Mouse (Mus musculus): ENCODE data around the gene Gnpat.

DNA sequence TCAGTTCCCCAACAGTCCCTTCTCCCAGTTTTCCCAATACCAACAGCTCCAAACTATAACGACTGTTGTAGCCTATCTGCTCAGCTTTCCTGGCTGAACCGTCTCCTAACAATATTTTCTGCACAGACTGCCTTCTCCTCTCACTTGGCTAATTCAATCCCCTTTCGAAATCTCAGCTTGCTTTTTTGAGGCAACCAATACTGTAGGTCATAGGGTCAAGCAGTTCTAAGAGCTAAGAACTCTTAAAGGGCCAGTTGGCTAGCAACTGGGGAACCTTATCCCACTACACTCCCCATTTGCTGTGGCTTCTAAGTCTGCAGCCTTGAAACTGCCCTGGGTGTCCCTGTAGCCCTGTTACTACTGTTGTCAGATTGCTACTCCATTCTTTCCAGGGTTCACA lies 17.7 kb upstream of the Gnpat start:
- TF ChIP-seq GATA1 (IDR thresholded peaks at IDR 0.05; ENCODE audit: borderline replicate concordance, low read length) (no peak), FLI1 (IDR thresholded peaks at IDR 0.05; ENCODE audit: low read length) (no peak)

Data from megakaryocyte, embryonic 14.5 days (primary cell).